Mouse (Mus musculus) forebrain, embryonic 14.5 days (tissue): ENCODE results near the gene Slc22a18. TPM values are rescaled to one million over a fixed set of nuclear protein-coding genes. Genes with fewer than 3 reads are reported as not detected.

Experiments used
- ATAC-seq: fragments of 200-750 bp; cut with Nextera tagmentation; 2 replicates; pipeline ENCODE4 v1.8.0; 2017; ENCODE audit warnings: mild to moderate bottlenecking, moderate library complexity
- DNase-seq: peaks from one replicate; pipeline ENCODE4 v3.0.0-alpha.2; 2015; ENCODE audit warnings: low spot score
- H3K27ac ChIP-seq: fragments of 300-500 bp; sonication (generic); 2 replicates; pipeline ENCODE4 v1.5.1; 2014; ENCODE audit warnings: low read depth, mild to moderate bottlenecking, control low read depth, low read length, moderate library complexity
- H3K27me3 ChIP-seq: fragments of 300-500 bp; sonication (generic); replicated peaks from 2 replicates; pipeline ENCODE4 v1.6.1; 2014; ENCODE audit warnings: low read length, control low read depth, mixed read lengths; ENCODE audit not compliant: control insufficient read depth, insufficient read depth
- H3K36me3 ChIP-seq: fragments of 300-500 bp; sonication (generic); 2 replicates; pipeline ENCODE4 v1.6.1; 2014; ENCODE audit warnings: low read length, control low read depth; ENCODE audit not compliant: control insufficient read depth, insufficient read depth
- H3K4me1 ChIP-seq: fragments of 300-500 bp; sonication (generic); 2 replicates; pipeline ENCODE4 v1.6.1; 2014; ENCODE audit warnings: antibody characterized with exemption, low read length, control low read depth; ENCODE audit not compliant: control insufficient read depth, insufficient read depth
- H3K4me2 ChIP-seq: fragments of 300-500 bp; sonication (generic); 2 replicates; pipeline ENCODE4 v1.6.1; 2014; ENCODE audit warnings: mild to moderate bottlenecking, control low read depth, low read length
- H3K4me3 ChIP-seq: fragments of 300-500 bp; sonication (generic); 2 replicates; pipeline ENCODE4 v1.5.1; 2014; ENCODE audit warnings: low read depth, low read length, control low read depth
- H3K9ac ChIP-seq: fragments of 300-500 bp; sonication (generic); 2 replicates; pipeline ENCODE4 v1.6.1; 2014; ENCODE audit warnings: mild to moderate bottlenecking, low read length, control low read depth, moderate library complexity
- H3K9me3 ChIP-seq: fragments of 300-500 bp; sonication (generic); replicated peaks from 2 replicates; pipeline ENCODE4 v1.6.1; 2016; ENCODE audit warnings: low read length, control low read depth, mixed read lengths; ENCODE audit not compliant: control insufficient read depth
- WGBS: fragments of 180-500 bp; shearing (Covaris S2); extraction: QIAGEN DNeasy Blood & Tissue Kit; methylation state at CpG from one replicate; pipeline ENCODE4 v1.1.7; 2014; 5-methylcytosine and 5-hydroxymethylcytosine counted together
- polyA plus RNA-seq: library from polyadenylated mRNA; unstranded; fragments of >200 nt; fragmentation: Nextera tagmentation; extraction: Ambion mirVana; gene quantifications from 2 replicates; pipeline ENCODE4 v1.2.1, GENCODE M21; 2014

Slc22a18 gene
- polyA plus RNA-seq, 1 experiment from 2014 or later: 0.66 TPM

DNA sequence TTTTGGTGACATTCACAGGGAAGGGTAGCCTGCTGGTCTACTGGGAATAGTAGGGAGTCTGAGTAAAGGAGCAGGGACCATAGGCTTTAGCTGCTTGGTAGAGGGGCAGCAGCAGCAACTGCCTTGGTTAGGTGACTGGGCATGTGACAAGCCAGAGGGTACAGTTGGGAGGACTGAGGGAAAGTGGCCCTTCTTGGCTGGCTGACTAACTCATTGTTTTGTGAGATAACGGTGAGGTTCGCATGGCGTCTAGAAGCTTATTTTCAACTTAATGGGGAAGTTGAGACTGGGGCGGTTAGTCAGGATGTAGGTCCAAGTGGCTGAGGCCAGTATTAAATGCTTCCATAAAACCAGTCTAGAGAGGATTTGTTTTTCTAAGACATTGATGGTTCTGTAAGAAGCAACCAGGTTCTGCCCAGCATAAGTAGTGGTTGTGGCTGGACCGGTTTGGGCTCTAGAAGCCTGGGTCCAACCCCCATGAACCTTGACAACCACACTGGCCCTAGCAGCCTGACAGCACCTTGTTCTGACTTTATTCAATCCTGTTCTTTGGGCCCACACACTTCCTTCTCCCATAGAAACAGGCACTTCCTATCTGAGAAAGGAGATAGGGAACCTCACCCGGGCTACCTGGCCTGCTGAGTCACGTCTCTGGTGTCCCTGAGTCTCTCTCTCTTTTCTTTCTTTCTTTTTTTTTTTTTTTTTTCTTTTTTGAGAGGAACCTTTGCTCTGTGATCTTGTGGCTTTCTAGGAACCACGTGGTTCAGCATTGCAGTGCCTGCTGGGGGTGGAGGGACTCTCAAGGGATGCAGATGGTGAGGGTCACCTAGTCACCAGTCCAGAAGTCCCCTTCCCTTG is 21.8 kb downstream of the Slc22a18 start:
- no peak overlapping the region for H3K9ac ChIP-seq

GRCm38 (mm10) chr7:143498584-143498983 is 25.0 kb downstream of the Slc22a18 start:
- 87% methylated on average over 4 of the region's 4 CpGs for WGBS
- ATAC-seq (no peak), DNase-seq (no peak)
- H3K9me3 ChIP-seq: no peaks in the 10 kb centered on the region
- H3K4me3 ChIP-seq: no peak overlapping the region
- H3K4me1 ChIP-seq: no peaks in the 10 kb centered on the region; the same call in 1 of the 2 replicates
- H3K9ac ChIP-seq: no peak overlapping the region
- H3K27ac ChIP-seq: no peak overlapping the region
- H3K27me3 ChIP-seq: peaks cover 35% of the 10 kb centered on the region
- H3K4me2 ChIP-seq: no peak overlapping the region
- no peaks in the 10 kb centered on the region for H3K36me3 ChIP-seq

More for the DNA sequence above, 21.8 kb downstream of the Slc22a18 start:
- ATAC-seq (no peak), DNase-seq (no peak)
- Histone ChIP-seq H3K4me1 (no peaks in the 10 kb centered on the region), H3K9me3 (no peaks in the 10 kb centered on the region), H3K36me3 (no peaks in the 10 kb centered on the region), H3K4me3 (no peak overlapping the region), H3K27me3 (peaks cover 2% of the 10 kb centered on the region), H3K27ac (no peak overlapping the region), H3K4me2 (no peak overlapping the region)
- 85% methylated on average over 8 of the region's 8 CpGs for whole genome bisulfite sequencing

DNA sequence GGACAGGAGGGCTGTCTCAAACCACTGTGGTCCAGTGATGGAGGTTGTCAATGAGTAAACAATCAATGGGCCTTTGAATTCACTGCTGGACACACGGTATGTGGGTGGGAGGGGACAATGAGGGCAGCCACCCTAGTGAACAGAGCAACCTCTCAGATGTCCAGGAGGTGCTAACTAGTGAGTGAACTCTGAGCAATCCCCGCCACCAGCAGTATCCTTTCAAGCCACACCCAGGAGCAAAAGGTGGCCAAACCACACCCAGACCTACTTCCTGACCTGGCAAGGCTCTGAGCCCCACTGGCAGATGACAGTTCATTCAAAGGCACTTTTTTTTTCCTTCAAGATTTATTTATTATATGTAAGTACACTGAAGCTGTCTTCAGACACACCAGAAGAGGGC is 27.4 kb downstream of the Slc22a18 start:
- WGBS: 40% methylated on average over 2 of the region's 2 CpGs
- H3K4me2 ChIP-seq: no peak overlapping the region
- no peaks in the 10 kb centered on the region for H3K9me3 ChIP-seq
- H3K27me3 ChIP-seq: peaks cover 45% of the 10 kb centered on the region
- H3K36me3 ChIP-seq: no peaks in the 10 kb centered on the region
- DNase-seq (no peak), ATAC-seq (no peak)
- H3K27ac ChIP-seq: no peak overlapping the region
- H3K9ac ChIP-seq: no peak overlapping the region
- H3K4me1 ChIP-seq: no peaks in the 10 kb centered on the region; the same call in 1 of the 2 replicates
- H3K4me3 ChIP-seq: no peak overlapping the region

DNA sequence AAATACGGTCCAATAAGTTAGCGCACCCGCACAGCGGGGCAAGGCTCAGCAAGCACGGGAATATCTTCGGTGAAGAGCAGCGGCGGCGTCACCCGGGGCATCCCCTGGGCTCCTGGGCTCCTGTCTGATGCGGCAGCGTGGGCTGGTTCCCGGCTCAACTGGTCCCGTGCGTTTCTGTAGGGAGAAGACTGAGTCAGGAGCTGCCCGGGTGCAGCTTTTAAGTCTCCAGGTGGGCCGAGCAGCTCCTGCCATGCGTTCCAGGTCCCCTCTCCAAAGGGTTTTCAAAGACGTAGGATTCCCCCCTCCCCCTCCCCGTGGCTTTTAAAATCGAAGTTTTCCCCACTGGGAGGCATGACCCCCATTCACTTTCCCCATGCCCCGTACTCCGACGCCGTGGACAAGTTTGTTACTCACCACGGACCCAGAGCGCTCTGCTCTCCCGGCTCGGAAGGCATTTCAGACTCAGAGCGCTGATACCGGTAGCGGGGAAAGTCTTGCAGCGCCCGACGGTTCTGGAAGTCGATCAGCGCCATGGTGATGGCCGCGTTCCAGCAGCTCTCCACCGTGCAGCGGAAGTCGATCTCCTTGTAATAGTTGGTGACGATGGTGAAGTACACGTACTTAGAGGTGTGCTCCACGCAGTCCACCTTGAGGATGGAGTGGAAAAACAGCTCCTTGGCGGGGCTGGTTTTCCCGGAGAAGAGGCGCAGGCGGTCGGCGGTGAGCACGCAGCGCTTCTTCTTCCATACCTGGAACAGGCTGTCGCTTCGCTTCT is 28.3 kb downstream of the Slc22a18 start:
- WGBS: 3% methylated on average over 55 of the region's 55 CpGs
- H3K36me3 ChIP-seq: no peaks in the 10 kb centered on the region
- H3K9me3 ChIP-seq: no peaks in the 10 kb centered on the region
- no peaks in the 10 kb centered on the region; the same call in 1 of the 2 replicates for H3K4me1 ChIP-seq
- peaks cover 45% of the 10 kb centered on the region for H3K27me3 ChIP-seq
- peak overlapping the region; percentile 37 for H3K4me3 ChIP-seq
- H3K27ac ChIP-seq: no peak overlapping the region
- peak overlapping the region; percentile 47 for H3K9ac ChIP-seq
- DNase-seq (peak; percentile 65), ATAC-seq (0 out of 2 replicates have a peak, but pooled peaks have one; percentile 24)
- H3K4me2 ChIP-seq: peak overlapping the region; percentile 68

GRCm38 (mm10) chr7:143502418-143503200 is 29.1 kb downstream of the Slc22a18 start, which contains the start of gene Phlda2:
TSS of gene Phlda2 (minus strand) at chr7:143503150.
- peak; percentile 47; the same call in 1 of the 2 replicates for ATAC-seq

DNA sequence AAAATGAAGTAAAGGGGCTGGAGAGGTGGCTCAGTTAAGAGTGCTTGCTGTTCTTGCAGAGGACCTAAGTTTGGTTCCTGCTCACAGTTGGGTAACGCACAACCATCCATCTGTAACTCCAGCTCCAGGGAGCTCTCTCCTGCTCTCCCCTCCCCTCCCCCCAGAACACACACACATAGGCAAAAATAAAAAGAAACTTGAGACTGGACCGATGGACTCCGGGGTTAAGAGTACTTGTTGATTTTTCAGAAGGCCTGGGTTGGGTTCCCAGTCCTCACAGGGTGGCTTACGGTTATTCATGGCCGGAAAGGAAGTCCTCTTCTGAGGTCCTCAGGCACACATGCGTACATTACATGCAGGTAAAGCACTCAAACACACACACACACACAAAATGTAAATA is 30.4 kb downstream of the Slc22a18 start:
- 88% methylated on average over 6 of the region's 6 CpGs for WGBS
- H3K9ac ChIP-seq: no peak overlapping the region

More at GRCm38 (mm10) chr7:143502418-143503200, 29.1 kb downstream of the Slc22a18 start, which contains the start of gene Phlda2:
- no peak within 1 kb of the TSS for H3K27ac ChIP-seq
- peak within 1 kb of the TSS; percentile 47 for H3K9ac ChIP-seq
- no peaks in the 10 kb centered on the region for H3K36me3 ChIP-seq
- peaks cover 45% of the 10 kb centered on the region for H3K27me3 ChIP-seq
- peak; percentile 25 for DNase-seq
- WGBS: 7% methylated on average over 51 of the region's 51 CpGs
- H3K4me3 ChIP-seq: peak within 1 kb of the TSS; percentile 37
- H3K4me1 ChIP-seq: no peaks in the 10 kb centered on the region; the same call in 1 of the 2 replicates
- peak within 1 kb of the TSS; percentile 68 for H3K4me2 ChIP-seq
- no peaks in the 10 kb centered on the region for H3K9me3 ChIP-seq

DNA sequence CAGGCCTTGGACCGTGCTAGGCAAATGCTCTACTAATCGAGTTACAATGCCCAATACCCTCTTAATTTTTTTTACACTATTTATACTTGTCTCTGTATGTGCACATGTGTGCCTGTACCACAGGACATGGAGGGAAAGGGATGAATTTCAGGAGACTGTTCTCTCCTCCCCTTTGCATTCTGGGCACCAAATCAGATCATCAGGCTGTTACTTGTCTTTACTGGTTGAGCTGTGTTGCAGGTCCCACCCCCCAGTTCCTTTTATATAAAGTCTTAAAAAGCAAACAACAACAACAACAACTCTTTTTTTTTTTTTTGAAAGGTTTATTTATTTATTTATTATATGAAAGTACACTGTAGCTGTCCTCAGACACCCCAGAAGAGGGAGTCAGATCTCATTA is 31.9 kb downstream of the Slc22a18 start:
- H3K4me3 ChIP-seq: no peak overlapping the region
- peaks cover 42% of the 10 kb centered on the region for H3K27me3 ChIP-seq
- no peaks in the 10 kb centered on the region for H3K9me3 ChIP-seq
- H3K36me3 ChIP-seq: no peaks in the 10 kb centered on the region
- no peaks in the 10 kb centered on the region; the same call in 1 of the 2 replicates for H3K4me1 ChIP-seq
- DNase-seq (no peak), ATAC-seq (no peak)
- no peak overlapping the region for H3K9ac ChIP-seq
- WGBS: 83% methylated on average over 2 of the region's 2 CpGs
- H3K4me2 ChIP-seq: no peak overlapping the region
- no peak overlapping the region for H3K27ac ChIP-seq

More for the DNA sequence above, 30.4 kb downstream of the Slc22a18 start:
- Histone ChIP-seq H3K27me3 (peaks cover 45% of the 10 kb centered on the region), H3K27ac (no peak overlapping the region), H3K4me3 (no peak overlapping the region), H3K36me3 (no peaks in the 10 kb centered on the region), H3K4me2 (no peak overlapping the region), H3K9me3 (no peaks in the 10 kb centered on the region), H3K4me1 (no peaks in the 10 kb centered on the region; the same call in 1 of the 2 replicates)
- ATAC-seq: no peak
- DNase-seq: no peak

GRCm38 (mm10) chr7:143505823-143506222 is 32.3 kb downstream of the Slc22a18 start:
- no peak overlapping the region for H3K27ac ChIP-seq
- no peak overlapping the region for H3K9ac ChIP-seq
- no peak overlapping the region for H3K4me2 ChIP-seq
- no peak for ATAC-seq
- no peak overlapping the region for H3K4me3 ChIP-seq
- peak; percentile 66 for DNase-seq
- WGBS: 29% methylated on average over 11 of the region's 11 CpGs
- no peaks in the 10 kb centered on the region; the same call in 1 of the 2 replicates for H3K4me1 ChIP-seq
- H3K9me3 ChIP-seq: no peaks in the 10 kb centered on the region
- peaks cover 38% of the 10 kb centered on the region for H3K27me3 ChIP-seq
- H3K36me3 ChIP-seq: no peaks in the 10 kb centered on the region
